Mouse (Mus musculus): ENCODE measurements around the gene Elac2. TPM values are rescaled to one million over a fixed set of nuclear protein-coding genes. Genes with fewer than 3 reads are reported as not detected.

Elac2 gene
- polyA plus RNA-seq, 1 experiment = 35.5 TPM

DNA sequence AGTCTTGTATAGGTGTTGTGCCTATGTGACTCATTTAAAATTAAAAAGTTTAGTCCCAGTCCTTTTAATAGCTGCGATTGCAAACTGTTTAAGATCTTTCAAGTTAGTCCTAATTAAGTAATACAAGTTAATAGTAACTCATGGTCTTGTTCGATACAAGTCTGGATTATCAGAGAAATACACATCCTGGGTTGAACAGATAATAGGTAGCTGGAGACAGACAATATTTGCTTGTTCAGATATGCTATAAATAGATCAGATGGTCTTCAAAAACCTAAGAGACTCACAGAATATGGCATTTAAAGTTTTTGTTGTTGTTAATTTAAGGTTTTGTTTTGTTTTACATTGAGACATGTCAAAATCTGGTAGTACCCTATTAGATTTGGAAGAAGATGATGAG lies 6.4 kb upstream of the Elac2 start:
- no peak for DNase-seq (ENCODE audit: low read depth)
- TF ChIP-seq CTCF (IDR thresholded peaks at IDR 0.05; ENCODE audit: borderline replicate concordance, extremely low read depth, insufficient read depth, insufficient read length) = no peak
- TF ChIP-seq POLR2A (IDR thresholded peaks at IDR 0.05; ENCODE audit: borderline replicate concordance, extremely low read depth, insufficient read depth, insufficient read length, poor library complexity, severe bottlenecking) = no peak

GRCm38 (mm10) chr11:64979489-64979845 lies 629 bp downstream of the Elac2 start:
- no peak for DNase-seq (ENCODE audit: low read depth)
- TF ChIP-seq POLR2A (IDR thresholded peaks at IDR 0.05; ENCODE audit: borderline replicate concordance, extremely low read depth, insufficient read depth, insufficient read length, poor library complexity, severe bottlenecking) = no peak
- TF ChIP-seq CTCF (IDR thresholded peaks at IDR 0.05; ENCODE audit: borderline replicate concordance, extremely low read depth, insufficient read depth, insufficient read length) = no peak

DNA sequence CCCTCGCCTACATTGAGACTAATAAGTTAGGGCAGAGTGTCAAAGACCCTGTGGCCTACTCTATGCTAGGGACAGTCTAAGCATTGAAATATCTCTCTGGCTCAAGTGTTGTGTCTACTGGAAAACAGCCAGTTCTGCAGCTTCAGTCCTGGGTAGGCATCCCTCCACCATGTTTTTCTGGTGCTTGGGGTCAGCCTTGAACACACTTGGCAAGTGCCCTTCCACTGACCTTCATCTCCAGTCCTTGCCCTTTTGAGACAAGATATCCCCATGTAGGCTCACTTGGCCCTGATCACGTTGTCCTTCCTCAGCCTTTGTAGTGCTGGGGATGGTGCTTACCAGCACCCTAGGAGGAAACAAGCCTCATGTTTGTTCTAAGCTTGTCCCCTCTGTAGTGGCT lies 9.7 kb downstream of the Elac2 start:
- TF ChIP-seq CTCF (IDR thresholded peaks at IDR 0.05; ENCODE audit: borderline replicate concordance, extremely low read depth, insufficient read depth, insufficient read length) = no peak
- no peak for DNase-seq (ENCODE audit: low read depth)

GRCm38 (mm10) chr11:64998439-64998838 lies 19.6 kb downstream of the Elac2 start:
- TF ChIP-seq POLR2A (IDR thresholded peaks at IDR 0.05; ENCODE audit: borderline replicate concordance, extremely low read depth, insufficient read depth, insufficient read length, poor library complexity, severe bottlenecking) = no peak
- TF ChIP-seq CTCF (IDR thresholded peaks at IDR 0.05; ENCODE audit: borderline replicate concordance, extremely low read depth, insufficient read depth, insufficient read length) = no peak
- no peak for DNase-seq (ENCODE audit: low read depth)

DNA sequence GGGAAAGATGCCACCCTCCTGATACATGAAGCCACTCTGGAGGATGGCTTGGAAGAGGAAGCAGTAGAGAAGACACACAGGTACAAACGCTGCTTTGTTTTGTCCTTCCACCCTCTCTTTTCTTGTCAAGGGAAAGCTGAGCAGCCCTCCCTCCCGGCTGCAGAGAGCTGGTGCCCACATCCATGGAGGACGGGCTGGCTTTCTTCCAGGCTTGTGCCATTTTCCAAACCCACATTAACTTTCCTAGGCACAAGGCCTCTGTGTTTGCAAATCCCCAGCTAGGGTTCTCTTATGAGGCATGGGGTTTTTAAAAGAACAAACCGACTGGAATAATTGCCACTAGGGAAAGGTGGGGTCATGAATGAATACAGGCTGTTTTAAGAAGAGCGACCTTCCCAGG lies 20.8 kb downstream of the Elac2 start:
- TF ChIP-seq POLR2A (IDR thresholded peaks at IDR 0.05; ENCODE audit: borderline replicate concordance, extremely low read depth, insufficient read depth, insufficient read length, poor library complexity, severe bottlenecking) = no peak
- no peak for TF ChIP-seq CTCF (IDR thresholded peaks at IDR 0.05; ENCODE audit: borderline replicate concordance, extremely low read depth, insufficient read depth, insufficient read length)
- DNase-seq (ENCODE audit: low read depth) = no peak

- TF ChIP-seq POLR2A (IDR thresholded peaks at IDR 0.05; ENCODE audit: borderline replicate concordance, extremely low read depth, insufficient read depth, insufficient read length, poor library complexity, severe bottlenecking) (no peak), CTCF (IDR thresholded peaks at IDR 0.05; ENCODE audit: borderline replicate concordance, extremely low read depth, insufficient read depth, insufficient read length) (no peak)
- no peak for DNase-seq (ENCODE audit: low read depth)
These were observed 22.9 kb downstream of the Elac2 start for GRCm38 (mm10) chr11:65001729-65002128.

DNA sequence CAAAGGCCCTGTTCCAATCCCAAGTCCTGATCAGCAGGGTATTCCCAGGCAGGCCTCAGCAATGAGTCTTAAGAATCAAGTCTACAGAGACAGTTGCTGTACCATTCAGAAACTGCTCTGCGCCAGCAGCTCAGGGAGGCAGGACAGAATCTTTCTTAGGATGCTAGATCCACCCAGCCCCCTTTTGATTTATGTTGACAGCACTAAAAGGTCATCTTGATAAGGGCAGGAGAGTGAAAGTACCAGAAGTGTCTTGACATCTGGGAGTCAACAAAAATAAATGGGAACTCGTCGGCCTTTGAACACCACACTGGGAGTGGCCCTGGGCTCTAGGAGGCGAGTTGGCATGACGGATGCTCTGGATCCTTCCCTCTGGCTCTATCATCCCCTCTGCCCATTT lies 24.8 kb downstream of the Elac2 start:
- TF ChIP-seq CTCF (IDR thresholded peaks at IDR 0.05; ENCODE audit: borderline replicate concordance, extremely low read depth, insufficient read depth, insufficient read length) (no peak), POLR2A (IDR thresholded peaks at IDR 0.05; ENCODE audit: borderline replicate concordance, extremely low read depth, insufficient read depth, insufficient read length, poor library complexity, severe bottlenecking) (no peak)

GRCm38 (mm10) chr11:65004836-65005235 lies 26.0 kb downstream of the Elac2 start:
- no peak for DNase-seq (ENCODE audit: low read depth)
- TF ChIP-seq POLR2A (IDR thresholded peaks at IDR 0.05; ENCODE audit: borderline replicate concordance, extremely low read depth, insufficient read depth, insufficient read length, poor library complexity, severe bottlenecking) (no peak), CTCF (IDR thresholded peaks at IDR 0.05; ENCODE audit: borderline replicate concordance, extremely low read depth, insufficient read depth, insufficient read length) (no peak)

More for the DNA sequence above, 24.8 kb downstream of the Elac2 start:
- DNase-seq (ENCODE audit: low read depth) = no peak

GRCm38 (mm10) chr11:65006047-65006446 lies 27.2 kb downstream of the Elac2 start:
- TF ChIP-seq POLR2A (IDR thresholded peaks at IDR 0.05; ENCODE audit: borderline replicate concordance, extremely low read depth, insufficient read depth, insufficient read length, poor library complexity, severe bottlenecking) = no peak
- no peak for DNase-seq (ENCODE audit: low read depth)

GRCm38 (mm10) chr11:65013906-65014305 lies 35.1 kb downstream of the Elac2 start:
- no peak for TF ChIP-seq CTCF (IDR thresholded peaks at IDR 0.05; ENCODE audit: borderline replicate concordance, extremely low read depth, insufficient read depth, insufficient read length)
- TF ChIP-seq POLR2A (IDR thresholded peaks at IDR 0.05; ENCODE audit: borderline replicate concordance, extremely low read depth, insufficient read depth, insufficient read length, poor library complexity, severe bottlenecking) = no peak
- no peak for DNase-seq (ENCODE audit: low read depth)

DNA sequence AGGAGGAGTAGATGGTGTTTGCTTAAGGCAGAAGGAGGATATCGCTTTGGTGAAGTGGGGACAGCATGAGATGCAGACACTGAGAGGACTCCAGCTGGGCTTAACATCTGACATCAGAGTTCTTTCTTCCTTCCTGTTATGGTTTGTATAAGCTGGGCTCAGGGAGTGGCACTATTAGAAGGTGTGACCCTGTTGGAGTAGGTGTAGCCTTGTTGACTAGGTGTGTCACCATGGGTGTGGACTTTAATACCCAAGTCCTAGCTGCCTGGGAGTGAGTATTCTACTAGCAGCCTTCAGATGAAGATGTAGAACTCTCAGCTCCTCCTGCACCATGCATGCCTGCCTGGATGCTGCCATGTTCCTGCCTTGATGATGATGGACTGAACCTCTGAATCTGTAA lies 37.9 kb downstream of the Elac2 start:
- TF ChIP-seq CTCF (IDR thresholded peaks at IDR 0.05; ENCODE audit: borderline replicate concordance, extremely low read depth, insufficient read depth, insufficient read length) = no peak
- no peak for TF ChIP-seq POLR2A (IDR thresholded peaks at IDR 0.05; ENCODE audit: borderline replicate concordance, extremely low read depth, insufficient read depth, insufficient read length, poor library complexity, severe bottlenecking)
- no peak for DNase-seq (ENCODE audit: low read depth)

- TF ChIP-seq POLR2A (IDR thresholded peaks at IDR 0.05; ENCODE audit: borderline replicate concordance, extremely low read depth, insufficient read depth, insufficient read length, poor library complexity, severe bottlenecking) (no peak), CTCF (IDR thresholded peaks at IDR 0.05; ENCODE audit: borderline replicate concordance, extremely low read depth, insufficient read depth, insufficient read length) (no peak)
- no peak for DNase-seq (ENCODE audit: low read depth)
These were observed 41.9 kb downstream of the Elac2 start for GRCm38 (mm10) chr11:65020744-65021143.

GRCm38 (mm10) chr11:65022771-65023170 lies 43.9 kb downstream of the Elac2 start:
- DNase-seq (ENCODE audit: low read depth) = no peak

More at GRCm38 (mm10) chr11:65022771-65023170, 43.9 kb downstream of the Elac2 start:
- TF ChIP-seq POLR2A (IDR thresholded peaks at IDR 0.05; ENCODE audit: borderline replicate concordance, extremely low read depth, insufficient read depth, insufficient read length, poor library complexity, severe bottlenecking) = no peak
- TF ChIP-seq CTCF (IDR thresholded peaks at IDR 0.05; ENCODE audit: borderline replicate concordance, extremely low read depth, insufficient read depth, insufficient read length) = no peak

All from brain, embryonic 14.5 days (tissue).